Mouse (Mus musculus) neural tube, embryonic 14.5 days (tissue): Measurements from ENCODE around the gene Tubb2b. TPM values are rescaled to one million over a fixed set of nuclear protein-coding genes. Genes with fewer than 3 reads are reported as not detected.

Experiments used
- ATAC-seq: fragments of 200-750 bp; cut with Nextera tagmentation; 2 replicates; pipeline ENCODE4 v1.8.0; 2017; ENCODE audit warnings: low read depth, mild to moderate bottlenecking, moderate TSS enrichment, moderate library complexity
- H3K27ac ChIP-seq: fragments of 300-500 bp; sonication (generic); 2 replicates; pipeline ENCODE4 v1.5.1; 2014; ENCODE audit warnings: low read depth, mild to moderate bottlenecking, control low read depth, low read length, moderate library complexity, mixed read lengths
- H3K27me3 ChIP-seq: fragments of 300-500 bp; sonication (generic); 2 replicates; pipeline ENCODE4 v1.6.1; 2014; ENCODE audit warnings: low read length; ENCODE audit not compliant: control insufficient read depth, insufficient read depth
- H3K36me3 ChIP-seq: fragments of 300-500 bp; sonication (generic); 2 replicates; pipeline ENCODE4 v1.6.1; 2014; ENCODE audit warnings: low read length, mixed read lengths; ENCODE audit not compliant: control insufficient read depth, insufficient read depth
- H3K4me1 ChIP-seq: fragments of 300-500 bp; sonication (generic); 2 replicates; pipeline ENCODE4 v1.6.1; 2014; ENCODE audit warnings: low read length; ENCODE audit not compliant: control insufficient read depth, insufficient read depth
- H3K4me2 ChIP-seq: fragments of 300-500 bp; sonication (generic); 2 replicates; pipeline ENCODE4 v1.6.1; 2014; ENCODE audit warnings: mild to moderate bottlenecking, low read depth, low read length, control low read depth
- H3K4me3 ChIP-seq: fragments of 300-500 bp; sonication (generic); 2 replicates; pipeline ENCODE4 v1.5.1; 2014; ENCODE audit warnings: low read depth, low read length, control low read depth, mixed read lengths
- H3K9ac ChIP-seq: fragments of 300-500 bp; sonication (generic); replicated peaks from 2 replicates; pipeline ENCODE4 v1.6.1; 2014; ENCODE audit warnings: low read depth, mild to moderate bottlenecking, control low read depth, low read length, mixed read lengths
- H3K9me3 ChIP-seq: fragments of 300-500 bp; sonication (generic); 2 replicates; pipeline ENCODE4 v1.6.1; 2016; ENCODE audit warnings: low read length; ENCODE audit not compliant: control insufficient read depth
- WGBS: fragments of 180-500 bp; shearing (Covaris S2); extraction: QIAGEN DNeasy Blood & Tissue Kit; methylation state at CpG from one replicate; pipeline ENCODE4 v1.1.7; 2014; 5-methylcytosine and 5-hydroxymethylcytosine counted together
- polyA plus RNA-seq: library from polyadenylated mRNA; unstranded; fragments of >200 nt; fragmentation: Nextera tagmentation; extraction: Ambion mirVana; gene quantifications from 2 replicates; pipeline ENCODE4 v1.2.1, GENCODE M21; 2014

Tubb2b gene
- polyA plus RNA-seq = 629 and 667 TPM in 2 replicates

DNA sequence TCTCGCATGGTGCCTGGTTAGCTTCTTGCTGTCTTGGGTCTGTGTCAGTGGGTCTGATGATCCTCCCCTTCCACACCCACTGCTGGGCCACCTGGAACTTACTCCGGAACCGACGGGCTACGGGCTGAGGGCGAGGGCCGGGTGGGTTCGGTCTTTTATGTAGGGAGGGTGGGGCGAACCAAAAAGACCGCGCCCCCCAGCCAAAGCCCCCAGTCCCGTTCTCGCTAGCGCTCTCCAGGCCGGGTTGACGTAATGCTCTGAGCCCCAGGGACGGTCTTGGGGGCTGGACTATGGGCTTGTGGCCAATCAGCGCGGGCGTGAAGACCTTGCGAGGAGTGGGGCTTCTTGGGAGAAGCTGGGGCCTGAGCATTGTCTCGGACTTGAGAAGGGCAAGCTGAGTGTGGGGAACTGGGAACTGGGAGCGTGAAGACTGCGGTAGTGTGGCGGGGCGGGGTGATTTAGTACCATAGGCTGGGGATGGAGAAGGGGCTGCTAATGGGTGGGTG lies at the start of gene Tubb2b:
TSS of gene Tubb2b (minus strand) at position 241 of the 506 bp plus-strand sequence.
- peak; percentile 93 for ATAC-seq
- peak within 1 kb of the TSS; percentile 69 for H3K4me2 ChIP-seq
- H3K4me3 ChIP-seq = peak within 1 kb of the TSS; percentile 93
- peak within 1 kb of the TSS; percentile 99 for H3K9ac ChIP-seq
- H3K27me3 ChIP-seq = no peaks in the 10 kb centered on the region
- WGBS = under 1% methylated on average over 26 of the region's 26 CpGs
- peaks cover 7% of the 10 kb centered on the region; the same call in 1 of the 2 replicates for H3K36me3 ChIP-seq
- peak within 1 kb of the TSS; percentile 100 for H3K27ac ChIP-seq
- H3K4me1 ChIP-seq = peaks cover 15% of the 10 kb centered on the region
- no peaks in the 10 kb centered on the region for H3K9me3 ChIP-seq

DNA sequence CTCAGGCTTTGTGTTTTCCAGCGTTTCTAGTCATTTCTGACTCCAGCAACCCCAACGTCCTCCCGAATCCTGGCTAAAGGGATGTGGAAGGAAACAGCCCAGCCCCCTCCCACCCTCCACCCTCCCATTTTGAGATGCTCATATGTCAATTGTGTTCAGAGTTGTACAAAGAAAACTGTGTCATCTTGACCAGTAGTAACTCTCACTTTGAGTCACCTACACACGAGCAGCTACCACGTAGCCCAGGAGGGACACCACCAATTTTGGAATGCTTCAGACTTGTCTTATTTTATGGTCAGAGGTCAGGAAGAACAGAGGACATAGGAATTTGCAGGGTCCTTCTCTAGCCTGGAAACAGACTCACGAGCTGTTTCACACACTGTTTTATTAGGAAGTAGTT lies 43.8 kb upstream of the Tubb2b start:
- 95% methylated on average over 6 of the region's 6 CpGs for WGBS
- Histone ChIP-seq H3K9ac (no peak overlapping the region), H3K4me1 (no peaks in the 10 kb centered on the region), H3K27me3 (no peaks in the 10 kb centered on the region), H3K36me3 (no peaks in the 10 kb centered on the region), H3K4me2 (no peak overlapping the region), H3K4me3 (no peak overlapping the region), H3K27ac (no peak overlapping the region), H3K9me3 (no peaks in the 10 kb centered on the region)
- no peak for ATAC-seq

DNA sequence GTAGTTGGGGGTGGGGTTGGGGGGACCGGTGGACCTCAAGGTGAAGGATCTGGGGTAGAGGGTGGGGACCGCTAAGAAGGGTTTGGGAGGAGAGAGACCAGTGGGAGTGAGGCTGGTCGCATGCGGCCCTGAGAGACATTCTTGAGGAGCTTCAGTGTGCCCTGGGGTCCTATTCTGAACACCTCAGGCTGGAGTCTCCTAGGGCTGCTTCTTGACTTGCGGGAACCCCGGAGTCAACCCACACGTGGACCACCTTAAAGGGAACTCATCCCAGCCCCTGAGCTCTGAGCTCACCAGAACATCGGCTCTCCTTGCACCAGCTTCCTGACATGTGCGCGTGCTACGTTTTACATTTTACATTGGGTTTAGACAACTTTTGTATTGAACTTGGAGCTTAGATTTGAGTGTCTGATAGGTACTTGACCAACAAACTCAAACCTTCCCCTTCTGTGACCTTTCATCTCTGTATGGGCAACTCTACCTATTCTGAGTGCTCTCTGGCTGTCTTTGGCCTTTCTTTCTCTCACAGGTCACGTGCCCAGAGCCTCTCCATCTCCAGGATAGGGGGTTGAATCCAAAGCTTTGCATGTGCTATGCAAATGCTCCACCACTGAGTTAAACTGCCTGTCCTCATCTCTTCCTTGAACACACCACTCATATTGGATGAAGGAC lies 33.2 kb upstream of the Tubb2b start:
- peak overlapping the region; percentile 61 for H3K9ac ChIP-seq
- peak overlapping the region; percentile 89 for H3K27ac ChIP-seq
- H3K4me2 ChIP-seq = peak overlapping the region; percentile 71
- no peaks in the 10 kb centered on the region for H3K36me3 ChIP-seq
- 41% methylated on average over 12 of the region's 12 CpGs for WGBS
- H3K4me1 ChIP-seq = 0 out of 2 replicates have a peak, but pooled peaks cover 5% of the 10 kb centered on the region
- no peaks in the 10 kb centered on the region for H3K9me3 ChIP-seq
- H3K4me3 ChIP-seq = peak overlapping the region; percentile 65
- no peaks in the 10 kb centered on the region for H3K27me3 ChIP-seq
- no peak; the same call in 1 of the 2 replicates for ATAC-seq

- H3K9me3 ChIP-seq = no peaks in the 10 kb centered on the region
- WGBS = 2% methylated on average over 44 of the region's 44 CpGs
- peak within 1 kb of the TSS; percentile 65 for H3K4me3 ChIP-seq
- H3K36me3 ChIP-seq = no peaks in the 10 kb centered on the region
- H3K4me1 ChIP-seq = 0 out of 2 replicates have a peak, but pooled peaks cover 5% of the 10 kb centered on the region
- H3K27ac ChIP-seq = peak within 1 kb of the TSS; percentile 89
- H3K27me3 ChIP-seq = no peaks in the 10 kb centered on the region
- peak within 1 kb of the TSS; percentile 61 for H3K9ac ChIP-seq
- ATAC-seq = peak; percentile 95
- H3K4me2 ChIP-seq = peak within 1 kb of the TSS; percentile 71
Measured at GRCm38 (mm10) chr13:34162491-34163303, 32.4 kb upstream of the Tubb2b start, which contains the start of gene Psmg4. Gene Psmg4, plus strand, starts transcription at chr13:34162964.

GRCm38 (mm10) chr13:34159926-34160325 lies 29.7 kb upstream of the Tubb2b start:
- 94% methylated on average over 1 of the region's 1 CpGs for WGBS
- H3K4me1 ChIP-seq = 0 out of 2 replicates have a peak, but pooled peaks cover 5% of the 10 kb centered on the region
- no peak overlapping the region for H3K27ac ChIP-seq
- no peaks in the 10 kb centered on the region for H3K9me3 ChIP-seq
- no peak overlapping the region for H3K4me3 ChIP-seq
- H3K4me2 ChIP-seq = no peak overlapping the region
- no peaks in the 10 kb centered on the region for H3K36me3 ChIP-seq
- no peaks in the 10 kb centered on the region for H3K27me3 ChIP-seq
- ATAC-seq = no peak
- no peak overlapping the region for H3K9ac ChIP-seq

DNA sequence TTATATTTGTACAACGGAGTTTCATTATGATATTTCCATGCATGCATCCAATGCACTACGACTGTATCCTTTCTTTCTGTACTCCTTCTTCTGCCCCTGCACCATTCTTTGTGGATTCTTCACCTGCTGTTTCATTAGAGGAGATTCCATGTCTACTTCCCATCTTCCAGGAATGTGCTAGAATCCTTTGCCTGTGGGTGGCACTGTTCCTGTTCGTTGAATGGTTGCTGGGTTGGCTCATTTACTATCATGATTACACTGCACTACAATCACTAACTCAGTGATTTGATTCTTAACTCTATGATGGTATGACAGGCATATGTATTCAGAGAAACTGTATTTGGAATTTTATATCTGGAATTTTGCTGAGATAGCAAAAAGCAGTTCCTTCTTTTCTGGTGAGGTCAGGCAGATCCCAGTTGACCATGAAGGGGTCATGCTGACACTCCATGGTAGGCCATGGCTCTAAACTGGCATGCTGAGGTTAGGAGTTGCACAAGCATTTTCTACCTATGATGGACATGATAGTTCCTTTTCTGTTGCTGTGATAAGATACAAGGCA lies 27.4 kb upstream of the Tubb2b start:
- no peaks in the 10 kb centered on the region for H3K9me3 ChIP-seq
- no peak overlapping the region for H3K9ac ChIP-seq
- no peak overlapping the region for H3K27ac ChIP-seq
- 93% methylated on average over 3 of the region's 3 CpGs for WGBS
- H3K4me3 ChIP-seq = no peak overlapping the region
- no peak for ATAC-seq
- H3K4me2 ChIP-seq = no peak overlapping the region
- no peaks in the 10 kb centered on the region for H3K27me3 ChIP-seq
- no peaks in the 10 kb centered on the region for H3K36me3 ChIP-seq
- 0 out of 2 replicates have a peak, but pooled peaks cover 10% of the 10 kb centered on the region for H3K4me1 ChIP-seq

GRCm38 (mm10) chr13:34156840-34157185 lies 26.5 kb upstream of the Tubb2b start:
- H3K27ac ChIP-seq = peak overlapping the region; percentile 44; the same call in 1 of the 2 replicates
- ATAC-seq = no peak
- H3K4me2 ChIP-seq = no peak overlapping the region
- no peak overlapping the region for H3K4me3 ChIP-seq
- H3K27me3 ChIP-seq = no peaks in the 10 kb centered on the region
- 42% methylated on average over 2 of the region's 2 CpGs for whole genome bisulfite sequencing
- H3K9ac ChIP-seq = no peak overlapping the region
- H3K36me3 ChIP-seq = no peaks in the 10 kb centered on the region
- no peaks in the 10 kb centered on the region for H3K9me3 ChIP-seq
- H3K4me1 ChIP-seq = 0 out of 2 replicates have a peak, but pooled peaks cover 5% of the 10 kb centered on the region

DNA sequence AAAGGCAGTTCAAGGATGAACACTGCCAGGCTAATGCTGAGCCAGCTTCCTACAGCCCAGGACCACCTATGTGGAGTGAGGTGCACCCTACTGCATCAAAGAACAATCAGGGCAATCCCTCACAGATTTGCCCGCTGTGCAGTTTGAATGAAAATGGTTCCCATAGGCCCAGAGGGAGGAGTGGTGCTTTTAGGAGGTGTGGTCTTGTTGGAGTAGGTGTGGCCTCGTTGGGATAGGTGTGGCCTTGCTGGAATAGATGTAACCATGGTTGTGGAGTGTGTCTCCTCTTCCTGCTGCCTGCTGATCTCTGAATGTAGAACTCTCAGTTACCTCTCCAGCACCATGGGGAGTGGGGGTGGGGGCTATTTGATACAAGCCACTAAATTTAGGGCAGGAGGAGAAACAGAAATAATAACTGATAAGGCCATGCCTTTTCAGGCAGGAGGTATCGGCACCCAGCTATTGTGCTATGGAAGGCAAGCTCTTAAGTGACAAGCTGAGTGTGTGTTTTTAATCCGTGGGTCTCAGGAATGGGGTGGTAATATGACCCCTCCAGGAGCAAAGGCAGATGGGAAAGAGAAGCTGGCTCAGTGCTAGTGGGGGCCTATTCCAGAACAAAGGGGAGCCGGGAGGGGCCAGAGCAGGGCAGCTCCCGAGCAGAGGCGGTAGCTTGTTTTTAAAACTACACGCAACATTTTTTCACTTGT lies 26.0 kb upstream of the Tubb2b start:
- no peaks in the 10 kb centered on the region for H3K9me3 ChIP-seq
- no peaks in the 10 kb centered on the region for H3K27me3 ChIP-seq
- peak overlapping the region; percentile 44; the same call in 1 of the 2 replicates for H3K27ac ChIP-seq
- 62% methylated on average over 8 of the region's 8 CpGs for WGBS
- no peak overlapping the region for H3K4me3 ChIP-seq
- H3K9ac ChIP-seq = no peak overlapping the region
- ATAC-seq = 0 out of 2 replicates have a peak, but pooled peaks have one; percentile 19
- 0 out of 2 replicates have a peak, but pooled peaks cover 5% of the 10 kb centered on the region for H3K4me1 ChIP-seq
- no peaks in the 10 kb centered on the region for H3K36me3 ChIP-seq
- no peak overlapping the region for H3K4me2 ChIP-seq
